Mouse (Mus musculus) embryonic fibroblast, embryonic 13.5 days (primary cell): ENCODE measurements around the gene Strip2.

Experiments used
- CTCF ChIP-seq: IDR thresholded peaks from 2 replicates; pipeline ENCODE4 v1.5.1; 2011; ENCODE audit warnings: mild to moderate bottlenecking, control low read depth, low read length, moderate library complexity, borderline replicate concordance; ENCODE audit not compliant: insufficient read depth
- POLR2A ChIP-seq: IDR thresholded peaks from 2 replicates; pipeline ENCODE4 v1.6.1; 2011; ENCODE audit warnings: low read depth, mild to moderate bottlenecking, control low read depth, low read length, moderate library complexity

- TF ChIP-seq CTCF, result no peak
- no peak for TF ChIP-seq POLR2A
These were observed 1.1 kb downstream of the Strip2 start for GRCm38 (mm10) chr6:29917947-29918346.
